ENCODE assay signal across 8 mouse cellular contexts in the genomic region with DNA sequence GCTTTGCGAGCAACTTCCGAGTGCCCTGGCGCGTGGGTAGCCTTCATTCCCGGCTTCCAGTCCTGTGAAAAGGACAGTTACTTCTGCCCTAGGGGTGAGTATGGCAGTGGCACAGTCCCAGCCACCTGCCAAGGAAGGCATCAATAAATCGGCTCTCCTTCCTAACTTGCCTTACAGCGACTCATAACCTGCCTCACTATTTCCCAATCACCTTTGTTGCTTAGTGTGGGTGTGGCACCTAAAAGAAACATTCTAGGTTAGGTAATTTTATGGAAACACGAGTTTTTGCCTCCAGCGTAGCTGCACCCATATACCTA. TPM values are rescaled to one million over a fixed set of nuclear protein-coding genes. Genes with fewer than 3 reads are reported as not detected.
A peak's percentile ranks its signal among the peaks of the same experiment; 100 is the strongest.
DNase-seq lines count a peak whose midpoint lies in the region; ATAC-seq and TF ChIP-seq lines count a peak whose summit lies in the region.

No protein-coding gene starts in this region.

- 9% methylated on average over 9 of the region's 9 CpGs for WGBS in intestine, embryonic 14.5 days
- WGBS in midbrain, embryonic 13.5 days, result 11% methylated on average over 9 of the region's 9 CpGs

- peak overlapping the region; percentile 88 for H3K27ac ChIP-seq in testis, adult 2 months (ENCODE audit: control insufficient read depth, insufficient read depth, low read depth, low read length)
- H3K27ac ChIP-seq in intestine, embryonic 14.5 days (ENCODE audit: low read depth), result peak overlapping the region; percentile 90; the same call in 1 of the 2 replicates
- peak overlapping the region; percentile 90 for H3K27ac ChIP-seq in midbrain, embryonic 13.5 days

- peak overlapping the region; percentile 87 for H3K9ac ChIP-seq in intestine, embryonic 14.5 days (ENCODE audit: low read length)
- peak overlapping the region; percentile 94 for H3K9ac ChIP-seq in midbrain, embryonic 13.5 days (replicated peaks)

- H3K27me3 ChIP-seq in testis, adult 2 months (ENCODE audit: control insufficient read depth, insufficient read depth, low read length), result no peaks in the 10 kb centered on the region
- H3K27me3 ChIP-seq in intestine, embryonic 14.5 days (replicated peaks; ENCODE audit: control insufficient read depth, insufficient read depth, low read length), result no peaks in the 10 kb centered on the region
- H3K27me3 ChIP-seq in midbrain, embryonic 13.5 days, result no peaks in the 10 kb centered on the region

- H3K4me3 ChIP-seq in testis, adult 2 months (ENCODE audit: control insufficient read depth, low read depth, low read length), result peak overlapping the region; percentile 97
- H3K4me3 ChIP-seq in intestine, embryonic 14.5 days (ENCODE audit: low read depth, low read length), result peak overlapping the region; percentile 87
- H3K4me3 ChIP-seq in midbrain, embryonic 13.5 days (replicated peaks), result peak overlapping the region; percentile 94

- no peak for DNase-seq in cerebellum, adult 8-10 months
- no peak for DNase-seq in testis, postnatal 14 days (ENCODE audit: low spot score)
- DNase-seq in intestine, embryonic 14.5 days (ENCODE audit: low spot score), result no peak
- no peak for DNase-seq in thymus, postnatal 36 days
- no peak for DNase-seq in ovary, postnatal 10 days (ENCODE audit: low spot score)

- H3K4me1 ChIP-seq in testis, adult 2 months (ENCODE audit: control insufficient read depth, insufficient read depth, low read length), result peaks cover 3% of the 10 kb centered on the region
- H3K4me1 ChIP-seq in intestine, embryonic 14.5 days (replicated peaks; ENCODE audit: control insufficient read depth, insufficient read depth, low read length), result peaks cover 21% of the 10 kb centered on the region
- H3K4me1 ChIP-seq in midbrain, embryonic 13.5 days (replicated peaks), result peaks cover 22% of the 10 kb centered on the region

- TF ChIP-seq CTCF in testis, adult 2 months (IDR thresholded peaks at IDR 0.05; ENCODE audit: control insufficient read depth, insufficient read depth, insufficient replicate concordance, low read depth, low read length), result no peak

- H3K4me2 ChIP-seq in intestine, embryonic 14.5 days (ENCODE audit: low read length), result peak overlapping the region; percentile 89
- H3K4me2 ChIP-seq in midbrain, embryonic 13.5 days (replicated peaks), result peak overlapping the region; percentile 79

- peak; percentile 16; the same call in 1 of the 2 replicates for ATAC-seq in cerebellum, adult (ENCODE audit: insufficient number of reproducible peaks, low FRiP score, low TSS enrichment)
- peak; percentile 48; the same call in 1 of the 2 replicates for ATAC-seq in intestine, embryonic 14.5 days (replicated peaks; ENCODE audit: low FRiP score, low TSS enrichment, low read depth)
- ATAC-seq in midbrain, embryonic 13.5 days, result peak; percentile 54

- no peaks in the 10 kb centered on the region for H3K36me3 ChIP-seq in testis, adult 2 months (ENCODE audit: control insufficient read depth, insufficient read depth, low read length)
- H3K36me3 ChIP-seq in intestine, embryonic 14.5 days (ENCODE audit: control insufficient read depth, insufficient read depth, low read length), result no peaks in the 10 kb centered on the region
- H3K36me3 ChIP-seq in midbrain, embryonic 13.5 days, result peaks cover 12% of the 10 kb centered on the region

- no peak for TF ChIP-seq POLR2A in testis, adult 2 months (IDR thresholded peaks at IDR 0.05; ENCODE audit: control insufficient read depth, low read depth, low read length)

- H3K9me3 ChIP-seq in intestine, embryonic 14.5 days (ENCODE audit: control insufficient read depth, low read length), result peaks cover 10% of the 10 kb centered on the region
- H3K9me3 ChIP-seq in midbrain, embryonic 13.5 days, result peaks cover 11% of the 10 kb centered on the region; the same call in 1 of the 2 replicates

RNA-seq across cellular contexts. Expression of gene Nck1, which starts 0.6 kb away (rescaled TPM):
- polyA plus RNA-seq in testis, adult 2 months (2012; rRNA removed), result 8.3 and 17.1 TPM in 2 replicates
- 57.2 and 65.8 TPM in 2 replicates for polyA plus RNA-seq in intestine, embryonic 14.5 days (2014; fragmentation: Nextera tagmentation; extraction: Ambion mirVana)
- polyA plus RNA-seq in midbrain, embryonic 13.5 days (2015; fragmentation: Nextera tagmentation; extraction: Ambion mirVana), result 61.6 and 64.2 TPM in 2 replicates

RNA-seq across cellular contexts. Expression of gene Slc35g2, which starts 24.3 kb away (rescaled TPM):
- 0.99 and 1.1 TPM in 2 replicates for polyA plus RNA-seq in testis, adult 2 months (2012; rRNA removed)
- 4.4 and 5.3 TPM in 2 replicates for polyA plus RNA-seq in intestine, embryonic 14.5 days (2014; fragmentation: Nextera tagmentation; extraction: Ambion mirVana)
- 12.0 and 12.2 TPM in 2 replicates for polyA plus RNA-seq in midbrain, embryonic 13.5 days (2015; fragmentation: Nextera tagmentation; extraction: Ambion mirVana)

RNA-seq across cellular contexts. Expression of gene Stag1, which starts 51.0 kb away (rescaled TPM):
- 5.3 and 7.0 TPM in 2 replicates for polyA plus RNA-seq in testis, adult 2 months (2012; rRNA removed)
- 45.4 and 51.7 TPM in 2 replicates for polyA plus RNA-seq in intestine, embryonic 14.5 days (2014; fragmentation: Nextera tagmentation; extraction: Ambion mirVana)
- 41.6 and 46.4 TPM in 2 replicates for polyA plus RNA-seq in midbrain, embryonic 13.5 days (2015; fragmentation: Nextera tagmentation; extraction: Ambion mirVana)

RNA-seq across cellular contexts. Expression of gene Il20rb, which starts 60.0 kb away (rescaled TPM):
- polyA plus RNA-seq in testis, adult 2 months (2012; rRNA removed), result 1.5 and 2.1 TPM in 2 replicates
- polyA plus RNA-seq in intestine, embryonic 14.5 days (2014; fragmentation: Nextera tagmentation; extraction: Ambion mirVana), result 1.5 and 1.6 TPM in 2 replicates
- polyA plus RNA-seq in midbrain, embryonic 13.5 days (2015; fragmentation: Nextera tagmentation; extraction: Ambion mirVana), result 0.70 and 0.86 TPM in 2 replicates
